Mouse (Mus musculus): ENCODE measurements around the gene Olfr869.

Olfr869 gene

DNA sequence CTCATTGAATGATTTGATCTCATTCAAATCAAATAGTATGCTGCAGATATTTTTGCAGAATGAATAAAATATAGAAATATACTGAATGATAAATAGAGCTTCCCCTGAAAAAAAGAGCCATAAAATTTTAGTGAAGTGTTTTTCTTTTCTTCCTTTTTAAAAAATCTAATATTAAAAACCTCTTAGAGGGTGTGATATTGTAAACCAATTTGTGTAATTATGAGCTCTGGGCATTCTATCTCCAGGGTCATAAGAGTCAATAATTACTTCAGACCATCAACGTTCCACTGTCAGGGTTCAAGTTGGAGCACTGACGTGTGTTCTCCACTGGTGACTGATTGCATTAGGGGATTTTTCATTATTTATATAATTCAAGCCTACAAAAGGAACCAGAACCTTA is at the start of gene Olfr869:
TSS of gene Olfr869 (plus strand) at position 301 of the 400 bp plus-strand sequence.
- DNase-seq (ENCODE audit: low read depth, low spot score): no peak

DNA sequence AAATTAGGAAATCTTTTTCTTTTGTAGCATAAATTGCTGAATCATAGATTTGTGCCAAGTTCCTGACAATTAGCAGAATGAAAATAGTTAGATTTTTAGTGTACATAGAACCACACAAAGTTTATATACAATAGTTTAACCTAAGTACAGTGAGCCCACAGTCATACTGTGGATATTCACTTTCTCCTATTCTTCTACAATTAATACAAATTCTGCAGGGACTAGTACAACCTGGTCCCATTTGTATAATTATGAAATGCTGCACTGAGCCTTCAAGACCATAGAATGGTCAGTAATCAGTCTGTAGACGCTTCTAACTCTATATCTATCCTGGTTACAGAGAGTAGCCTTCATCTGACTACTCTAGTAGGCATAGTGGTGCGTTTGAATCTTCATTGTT is 30.5 kb upstream of the Olfr869 start, which contains the start of gene Olfr868:
TSS of gene Olfr868 (plus strand) at position 301 of the 400 bp plus-strand sequence.
- no peak for DNase-seq (ENCODE audit: low read depth, low spot score)

DNA sequence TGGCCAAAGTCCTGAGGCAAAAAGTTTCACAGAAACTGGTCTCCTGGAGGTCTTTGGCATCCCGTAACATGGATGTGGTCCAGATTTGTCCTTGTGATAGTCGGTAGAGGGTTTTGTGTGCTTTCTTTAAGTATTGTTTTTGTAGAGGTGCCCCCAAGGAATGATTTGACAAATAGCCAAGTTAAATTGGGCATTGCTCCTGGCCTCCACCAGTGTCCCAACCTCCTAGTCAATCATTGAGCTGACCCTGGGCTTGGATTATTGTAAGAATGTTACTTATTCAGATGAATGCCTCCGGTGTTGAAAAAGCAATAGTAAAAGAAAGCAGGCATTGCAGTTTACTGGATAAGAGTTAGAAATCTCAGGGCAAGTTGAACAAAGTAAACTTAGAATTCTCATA is 20.9 kb downstream of the Olfr869 start:
- DNase-seq (ENCODE audit: low read depth, low spot score): no peak

DNA sequence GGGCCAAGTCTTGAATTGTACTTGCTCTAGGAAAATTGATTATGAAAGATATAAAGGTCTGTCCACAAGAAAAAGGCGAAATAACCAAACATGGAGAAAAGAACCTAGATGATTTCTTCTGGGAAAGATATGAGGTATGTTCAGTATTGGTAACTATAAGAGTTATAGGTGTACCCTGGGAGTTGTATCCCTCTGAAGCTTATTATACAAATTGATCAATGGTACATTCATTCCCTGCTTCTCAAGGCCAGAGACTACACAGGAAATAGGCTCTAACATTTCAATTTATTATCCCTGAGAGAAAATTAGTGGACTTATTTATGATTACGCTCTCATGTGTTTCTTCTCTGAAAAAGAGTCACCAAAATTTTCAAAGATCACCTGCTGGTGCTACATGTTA is 45.1 kb downstream of the Olfr869 start, which contains the start of gene Olfr870:
TSS of gene Olfr870 (minus strand) at position 101 of the 400 bp plus-strand sequence.
- DNase-seq (ENCODE audit: low read depth, low spot score): no peak

DNA sequence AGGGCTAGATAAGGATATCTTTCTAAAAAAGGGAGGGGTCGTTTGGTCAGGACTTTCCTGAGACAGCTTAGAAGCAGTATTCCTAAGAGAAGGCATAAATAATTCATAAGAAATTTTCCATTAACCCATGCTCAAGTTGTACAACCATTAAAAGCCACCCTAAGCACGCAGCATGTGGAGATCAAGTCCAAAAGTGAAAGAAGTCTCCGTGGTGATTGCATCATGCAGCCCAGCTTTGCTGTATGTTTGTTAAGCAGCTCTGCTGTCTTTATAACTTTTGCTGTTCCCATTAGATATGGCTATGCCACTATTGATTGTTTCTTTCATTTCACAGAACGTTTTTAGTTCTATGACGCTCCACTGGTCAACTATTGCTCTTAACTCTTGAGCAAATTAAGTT is 50.7 kb downstream of the Olfr869 start:
- DNase-seq (ENCODE audit: low read depth, low spot score): no peak
